Comparison of ENCODE assay signal across 26 mouse cellular contexts in the genomic region with DNA sequence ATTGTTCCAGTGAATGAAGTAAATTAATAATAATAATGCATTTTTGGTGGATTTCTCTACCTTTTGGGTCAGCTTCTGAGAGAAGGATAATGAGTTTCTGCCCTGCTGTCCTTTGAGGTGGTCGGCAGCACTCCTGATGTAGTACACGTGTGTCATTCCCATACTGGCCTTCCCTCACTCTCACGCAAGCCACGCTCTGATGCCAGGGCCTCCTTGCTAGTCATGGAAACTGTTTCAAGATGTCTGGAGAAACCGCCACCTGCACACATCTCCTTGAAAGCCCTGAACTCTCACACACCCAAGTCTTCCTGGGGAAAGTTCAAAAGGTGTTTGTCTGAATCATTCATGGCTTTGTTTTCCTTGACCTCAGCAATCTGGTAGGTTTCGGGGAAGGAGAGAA.
"Had no signal": no experiment of that assay in that cellular context is flagged by ENCODE, and none has a peak within 500 bp of the region (broad histone marks: within the 10 kb centered on the region; RNA-seq: fewer than 3 reads in every experiment).

No protein-coding gene starts in this region.

- H3K4me1 ChIP-seq: heart, embryonic 10.5 days; heart, embryonic 12.5 days; hindbrain, embryonic 15.5 days; kidney, embryonic 15.5 days; liver, embryonic 13.5 days; liver, embryonic 15.5 days had no signal

- H3K27me3 ChIP-seq: heart, embryonic 12.5 days; hindbrain, embryonic 13.5 days; hindbrain, embryonic 15.5 days; kidney, embryonic 15.5 days; limb, embryonic 12.5 days; liver, embryonic 13.5 days; liver, embryonic 15.5 days had no signal

- H3K36me3 ChIP-seq: heart, embryonic 10.5 days; heart, embryonic 12.5 days; hindbrain, embryonic 13.5 days; hindbrain, embryonic 15.5 days; kidney, embryonic 15.5 days; limb, embryonic 10.5 days; limb, embryonic 12.5 days; liver, embryonic 13.5 days; liver, embryonic 15.5 days had no signal

- DNase-seq: gastrocnemius, adult 2 months; gastrocnemius, postnatal 14 days; gastrocnemius, postnatal 36 days; heart, adult 18-20 months; heart, postnatal 10 days; heart, postnatal 36 days; kidney, adult 11 months; kidney, adult 2 months; kidney, adult 9 months; kidney, postnatal 14 days; kidney, postnatal 36 days; liver; liver, embryonic 13.5 days; liver, postnatal 0 days had no signal

- H3K4me3 ChIP-seq: gastrocnemius, adult 2 months; heart, embryonic 10.5 days; heart, embryonic 12.5 days; hindbrain, embryonic 13.5 days; hindbrain, embryonic 15.5 days; kidney, embryonic 15.5 days; layer of hippocampus, adult 2 months; left cerebral cortex, adult 2 months; limb, embryonic 10.5 days; limb, embryonic 12.5 days; liver, embryonic 13.5 days; liver, embryonic 15.5 days had no signal

- H3K27ac ChIP-seq: gastrocnemius, adult 2 months; heart, embryonic 10.5 days; hindbrain, embryonic 13.5 days; hindbrain, embryonic 15.5 days; hindbrain, postnatal 0 days; kidney, embryonic 15.5 days; kidney, postnatal 0 days; layer of hippocampus, adult 2 months; left cerebral cortex, adult 2 months; limb, embryonic 10.5 days; limb, embryonic 12.5 days; liver, embryonic 13.5 days; liver, embryonic 15.5 days had no signal

- H3K9me3 ChIP-seq: heart, embryonic 10.5 days; heart, embryonic 12.5 days; hindbrain, embryonic 13.5 days; hindbrain, embryonic 15.5 days; kidney, embryonic 15.5 days; limb, embryonic 10.5 days; limb, embryonic 12.5 days; liver, embryonic 13.5 days; liver, embryonic 15.5 days had no signal
